Mouse (Mus musculus) hindlimb bud, embryonic 11.5 days (tissue): ENCODE measurements at regions not wholly inside any gene's neighbourhood (a gene's known extent, or its start where the extent isn't known, plus 50 kb on each side); places are given as distances from the start of the nearest gene placed in this dataset.
"Not testable (repeated sequence)": the region's sequence is repeated elsewhere in the genome, so short reads cannot be mapped to it uniquely, and the experiment has no call there.

Experiments
- DNase-seq: peaks from one replicate; pipeline ENCODE4 v3.0.0-alpha.2; 2012; ENCODE audit warnings: low read depth, low spot score; ENCODE audit errors: extremely low spot score

- DNase-seq: no peak
Measured at GRCm38 (mm10) chr10:23733679-23734078, 53.4 kb downstream of the Rps12 start.

GRCm38 (mm10) chr10:23725960-23726714 lies 60.9 kb downstream of the Rps12 start:
- DNase-seq: not testable (repeated sequence)

GRCm38 (mm10) chr10:23718124-23718523 lies 69.0 kb downstream of the Rps12 start:
- no peak for DNase-seq

GRCm38 (mm10) chr10:23715511-23715910 lies 71.6 kb downstream of the Rps12 start:
- DNase-seq: no peak

DNA sequence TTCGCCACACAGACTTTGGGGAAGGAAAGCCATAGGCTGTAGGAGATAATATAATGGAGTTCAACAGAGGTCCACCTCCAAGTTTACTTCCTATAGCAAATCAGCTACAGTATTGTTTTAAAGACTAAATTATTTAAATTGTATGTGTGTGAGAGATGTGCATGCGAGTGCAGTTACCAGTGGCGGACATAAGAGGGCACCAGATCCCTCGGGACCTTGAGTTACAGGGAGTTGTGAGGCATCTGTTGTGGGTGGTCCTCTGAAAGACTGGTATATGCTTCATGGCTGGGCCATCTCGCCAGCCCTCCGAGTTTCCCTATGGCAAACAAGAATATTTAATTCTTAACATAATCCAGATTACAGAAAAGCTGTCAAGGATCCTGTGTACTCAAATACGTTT lies 72.0 kb downstream of the Rps12 start:
- DNase-seq: no peak

- no peak for DNase-seq
Measured at GRCm38 (mm10) chr10:23712691-23713378, 74.2 kb downstream of the Rps12 start.

DNA sequence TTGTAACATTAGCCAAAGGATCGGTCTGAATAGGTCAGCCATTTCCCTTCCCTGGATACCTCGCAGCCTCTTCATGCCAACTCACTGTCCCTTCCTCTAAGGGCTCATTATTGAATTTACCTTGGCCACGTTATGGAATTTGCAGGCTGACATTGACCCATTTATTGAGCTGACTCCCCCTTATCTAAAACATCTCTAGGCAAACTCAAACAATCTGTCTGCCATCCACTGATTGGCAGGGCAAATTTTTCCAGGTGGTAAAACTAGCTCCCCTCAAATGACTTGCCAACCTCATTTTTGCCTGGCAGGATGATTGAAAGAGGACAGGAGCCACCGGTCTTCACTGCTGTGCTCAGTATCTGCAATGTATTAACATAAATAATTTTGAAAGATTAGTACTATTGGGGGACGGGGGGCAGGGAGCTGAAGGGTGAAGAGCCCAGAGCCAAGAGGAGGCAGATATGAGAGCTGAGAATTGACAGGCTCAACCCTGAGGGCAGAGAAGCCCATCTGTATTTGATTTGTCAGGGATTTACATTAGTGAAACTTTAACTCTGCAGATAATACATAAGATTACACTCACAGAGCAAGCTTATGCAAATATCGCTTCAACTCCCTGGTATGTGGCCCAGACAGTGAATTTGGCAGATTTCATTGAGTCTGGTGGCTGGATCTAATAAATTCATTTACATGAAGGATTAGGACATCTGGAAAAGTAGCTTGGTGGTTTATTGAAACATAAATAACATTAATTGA lies 75.5 kb downstream of the Rps12 start:
- peak; percentile 81 for DNase-seq

GRCm38 (mm10) chr10:23710999-23711398 lies 76.1 kb downstream of the Rps12 start:
- peak; percentile 58 for DNase-seq

DNA sequence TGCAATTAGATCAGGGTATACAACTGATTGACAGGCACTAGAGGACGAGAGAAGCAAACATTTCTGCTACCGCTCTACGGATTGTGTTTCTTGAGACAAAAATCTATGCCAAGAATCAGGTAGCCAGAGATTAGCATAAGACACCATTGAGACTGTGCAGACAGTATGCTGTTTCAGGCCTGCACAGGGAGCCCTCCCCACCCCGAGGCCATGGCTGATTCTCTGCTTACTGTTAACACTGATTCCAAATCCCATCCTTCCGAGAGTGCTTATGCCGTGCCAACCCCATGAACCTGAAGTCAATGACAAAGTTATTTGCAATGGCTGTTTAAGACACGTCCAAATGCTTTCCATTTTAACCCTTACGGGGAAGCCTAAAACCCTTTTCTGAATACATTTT lies 78.8 kb downstream of the Rps12 start:
- no peak for DNase-seq

GRCm38 (mm10) chr10:23707141-23707540 lies 79.9 kb downstream of the Rps12 start:
- DNase-seq: no peak

- no peak for DNase-seq
Measured at GRCm38 (mm10) chr10:23704048-23704447, 83.0 kb downstream of the Rps12 start.

DNA sequence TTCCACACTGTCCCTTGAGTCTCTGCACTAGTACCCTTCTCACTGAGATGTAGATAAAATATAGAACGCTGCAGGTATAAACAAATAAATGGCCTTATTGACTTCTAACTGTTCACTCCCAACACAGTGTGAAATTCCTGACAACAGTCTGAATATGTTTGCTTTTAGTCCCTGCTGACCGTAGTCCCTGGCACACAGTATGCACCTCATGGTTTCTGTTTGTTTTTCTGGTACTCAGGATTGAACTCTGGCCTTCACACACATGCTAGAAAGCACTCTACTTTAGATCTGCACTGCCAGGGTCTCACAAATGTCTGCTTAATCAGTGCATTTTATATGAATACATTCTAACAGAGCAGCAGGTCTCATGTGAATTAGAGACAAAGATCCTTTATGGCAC lies 95.8 kb downstream of the Rps12 start:
- no peak for DNase-seq

GRCm38 (mm10) chr10:23686969-23687368 lies 100.1 kb downstream of the Rps12 start:
- no peak for DNase-seq

GRCm38 (mm10) chr10:23683078-23683477 lies 104.0 kb downstream of the Rps12 start:
- no peak for DNase-seq

GRCm38 (mm10) chr10:23675911-23676310 lies 111.2 kb downstream of the Rps12 start:
- no peak for DNase-seq

DNA sequence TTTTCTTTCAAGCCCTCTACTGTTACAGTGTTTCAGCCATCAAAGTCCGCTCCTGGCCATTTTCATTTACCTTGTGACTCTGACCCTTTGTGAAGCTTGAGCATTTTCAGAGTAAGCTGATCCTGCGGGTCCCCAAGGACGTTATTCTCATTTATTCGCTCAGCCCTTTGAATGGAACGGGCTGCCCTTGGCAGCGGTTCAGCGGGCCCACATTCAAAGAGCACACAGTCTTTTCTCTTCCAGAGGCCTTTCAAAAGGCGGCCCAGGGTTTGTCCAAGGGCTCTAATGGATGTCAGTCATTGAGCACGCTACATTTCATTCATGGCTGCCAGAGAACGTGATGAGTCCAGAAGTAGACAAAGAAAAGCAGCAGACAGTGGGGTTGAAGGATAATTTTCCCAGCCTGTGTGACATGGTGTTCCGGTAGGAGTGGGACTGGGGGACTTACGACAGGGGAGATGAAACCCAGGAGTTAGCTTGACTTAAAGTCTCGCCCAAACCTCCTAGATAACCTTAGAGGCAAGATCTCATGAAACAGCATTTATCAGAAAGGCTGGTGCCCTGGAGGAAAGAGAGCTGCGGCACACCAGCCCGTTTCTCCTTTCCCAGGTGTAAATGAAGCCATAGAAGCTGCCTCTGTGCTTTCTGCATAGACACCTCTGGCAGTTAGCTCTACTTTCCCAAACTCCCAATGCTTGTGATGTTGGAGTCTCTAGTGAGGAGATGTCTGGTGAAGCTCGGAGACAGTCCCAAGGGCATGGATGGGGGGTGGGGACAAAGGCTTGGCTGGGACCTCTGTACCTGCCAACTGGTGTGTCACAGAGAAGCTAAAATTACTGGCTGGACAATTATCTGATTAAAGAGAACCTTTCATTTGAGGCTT lies 112.2 kb downstream of the Rps12 start:
- DNase-seq: no peak

DNA sequence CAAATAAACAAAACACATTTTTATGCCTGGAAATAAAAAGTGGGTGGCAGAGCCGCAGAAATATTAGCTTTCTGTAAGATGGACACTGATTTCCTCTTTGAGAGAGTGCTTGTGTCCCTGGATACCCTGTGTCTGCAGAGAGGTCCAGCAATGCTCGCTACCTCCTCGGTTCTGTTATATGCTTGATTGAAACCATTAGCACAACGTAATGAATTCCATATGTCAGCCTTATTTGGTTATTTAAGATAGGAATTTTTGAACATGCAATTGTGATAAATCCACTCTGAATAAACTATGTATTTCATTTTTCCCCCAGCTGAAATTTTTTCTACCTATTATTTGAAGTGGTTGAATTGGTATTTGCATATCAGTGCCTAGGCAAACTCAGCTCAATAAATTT lies 114.8 kb downstream of the Rps12 start:
- peak; percentile 22 for DNase-seq

DNA sequence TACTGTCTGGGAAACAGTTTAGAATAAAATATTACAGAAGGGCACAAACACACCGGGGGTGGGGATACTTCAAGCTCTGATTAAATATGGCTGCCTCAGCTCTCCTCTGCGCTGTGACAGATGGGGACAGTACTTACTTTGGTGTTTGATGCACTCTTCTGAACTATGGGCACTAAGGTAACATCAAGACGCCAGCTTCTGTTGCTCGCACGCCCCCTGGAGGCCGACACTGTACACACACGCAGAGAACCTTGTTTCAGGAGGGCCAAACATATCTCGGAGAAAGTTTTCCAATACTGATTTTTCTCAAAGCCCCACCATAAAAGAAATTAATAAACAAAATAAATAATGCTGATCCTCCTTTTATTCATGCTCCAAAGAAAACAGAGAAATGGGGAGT lies 115.6 kb downstream of the Rps12 start:
- no peak for DNase-seq

DNA sequence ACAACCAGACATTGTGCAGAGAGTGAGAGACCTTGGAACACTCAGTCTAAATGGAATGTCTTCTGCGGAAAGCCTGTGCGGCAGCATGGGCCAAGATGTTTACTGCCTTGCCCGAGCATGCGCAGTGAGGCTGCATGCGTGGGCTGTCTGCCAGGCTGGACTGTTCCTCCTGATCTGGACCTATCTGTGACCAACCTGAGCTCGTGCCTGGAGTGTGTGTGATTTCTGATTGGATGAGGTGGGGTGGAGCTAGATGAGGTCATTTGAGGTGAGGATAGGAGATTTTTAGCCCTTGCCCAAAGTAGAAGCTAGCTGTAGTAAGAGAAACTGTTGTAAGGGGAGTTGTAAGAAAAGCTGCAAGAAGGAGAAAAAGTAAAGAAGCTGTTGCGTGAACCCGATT lies 121.2 kb downstream of the Rps12 start:
- DNase-seq: not testable (repeated sequence)

DNA sequence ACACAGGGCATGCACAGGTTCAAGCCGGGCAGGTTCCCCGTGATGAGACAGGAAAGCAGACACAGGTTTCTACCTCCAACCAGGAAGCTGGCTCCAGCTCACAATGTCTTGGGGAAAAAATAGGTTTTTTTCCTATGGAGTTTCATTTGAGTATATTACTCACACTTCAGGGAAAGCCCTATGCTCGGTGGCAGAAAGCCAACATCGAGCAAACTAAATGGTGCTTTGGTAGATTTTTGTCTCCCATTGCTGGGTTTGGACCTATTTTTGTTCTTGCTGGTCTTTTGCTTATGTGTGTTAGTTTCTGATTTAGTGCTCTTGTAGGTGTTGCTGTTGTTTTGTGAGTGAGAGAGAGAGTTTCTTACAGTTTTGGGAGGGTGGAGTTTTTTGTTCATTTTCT lies 160.9 kb downstream of the Rps12 start:
- DNase-seq: no peak

DNA sequence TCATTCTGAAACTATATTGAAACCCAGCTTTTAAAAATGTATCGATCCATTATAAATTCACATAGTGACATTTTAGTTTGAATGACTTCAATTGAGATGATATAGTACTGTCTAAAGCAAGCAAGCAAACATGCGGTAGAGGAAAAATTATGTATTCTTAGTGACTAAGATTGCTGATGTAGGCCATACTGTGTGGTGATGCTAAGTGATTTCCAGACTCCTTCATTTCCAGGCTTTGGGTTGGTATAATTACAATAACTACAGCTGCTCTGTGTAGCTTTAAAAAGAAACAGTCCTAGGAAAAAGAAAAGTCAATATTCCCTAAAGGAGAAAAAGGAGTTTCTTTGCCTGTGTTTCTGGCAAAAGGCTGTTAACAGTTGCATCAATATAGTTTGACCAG lies 175.0 kb downstream of the Rps12 start:
- no peak for DNase-seq
